Mouse (Mus musculus) left cerebral cortex, postnatal 14 days (tissue): ENCODE measurements around the gene Sobp. TPM values are rescaled to one million over a fixed set of nuclear protein-coding genes. Genes with fewer than 3 reads are reported as not detected.
A peak's percentile ranks its signal among the peaks of the same experiment; 100 is the strongest.

Experiments used
- DNase-seq, 2 experiments: peaks; one replicate each; pipeline ENCODE4 v3.0.0; 2021 to 2022; ENCODE audit warnings: low spot score in 2 of 2, mixed read lengths in 1 of 2
- intact Hi-C: fragments of 180-260 bp; cut with DNase I; formaldehyde crosslinking; loops from one replicate; pipeline ENCODE4 v1.15.1; 2025
- total RNA-seq, 2 experiments: library from RNA; stranded (reverse); gene quantifications; 2 replicates each; pipeline ENCODE4 v1.2.3; 2021

Gene Sobp
- total RNA-seq, 2 experiments from 2014 or later = 88.8 to 96.5 TPM

- intact Hi-C loops = no loop called here
- DNase-seq = peak; percentile 41 to 43
These were observed 121.9 kb downstream of the Sobp start for GRCm38 (mm10) chr10:43052462-43052861.

GRCm38 (mm10) chr10:43047804-43048348, 126.5 kb downstream of the Sobp start:
- intact Hi-C loops = no loop called here
- no peak for DNase-seq

GRCm38 (mm10) chr10:43043351-43044209, 130.8 kb downstream of the Sobp start:
- intact Hi-C loops = no loop called here
- no peak for DNase-seq

GRCm38 (mm10) chr10:43042591-43043327, 131.6 kb downstream of the Sobp start:
- DNase-seq = no peak
- intact Hi-C loops = no loop called here

GRCm38 (mm10) chr10:43041794-43042193, 132.5 kb downstream of the Sobp start:
- intact Hi-C loops = no loop called here
- DNase-seq = no peak

GRCm38 (mm10) chr10:43037455-43037793, 136.9 kb downstream of the Sobp start:
- intact Hi-C loops = no loop called here
- DNase-seq = no peak

GRCm38 (mm10) chr10:43036646-43037454, 137.5 kb downstream of the Sobp start:
- no peak for DNase-seq
- intact Hi-C loops = no loop called here

- no peak for DNase-seq
- intact Hi-C loops = no loop called here
These were observed 138.8 kb downstream of the Sobp start for GRCm38 (mm10) chr10:43035579-43035978.

GRCm38 (mm10) chr10:43034811-43035210, 139.5 kb downstream of the Sobp start:
- DNase-seq = no peak
- intact Hi-C loops = no loop called here

GRCm38 (mm10) chr10:43033481-43034248, 140.7 kb downstream of the Sobp start:
- intact Hi-C loops = no loop called here
- DNase-seq = no peak

- intact Hi-C loops = no loop called here
- DNase-seq = no peak
These were observed 147.3 kb downstream of the Sobp start for GRCm38 (mm10) chr10:43027006-43027405.

GRCm38 (mm10) chr10:43023454-43024194, 150.7 kb downstream of the Sobp start:
- intact Hi-C loops = loop anchor here (5.0 kb wide), 1 partner anchor 149 kb away; the partner anchor contains the start of genes 9030612E09Rik and Sobp
- peak; percentile 52 to 72 for DNase-seq

- DNase-seq = no peak
- intact Hi-C loops = loop anchor here (5.0 kb wide), 1 partner anchor 150 kb away; the partner anchor contains the start of genes 9030612E09Rik and Sobp
These were observed 152.1 kb downstream of the Sobp start for GRCm38 (mm10) chr10:43022190-43022761.

- intact Hi-C loops = loop anchor here (5.0 kb wide), 1 partner anchor 151 kb away; the partner anchor contains the start of genes 9030612E09Rik and Sobp
- DNase-seq = no peak
These were observed 152.7 kb downstream of the Sobp start for GRCm38 (mm10) chr10:43021512-43022116.

- no peak for DNase-seq
- intact Hi-C loops = loop anchor here (5.0 kb wide), 1 partner anchor 151 kb away; the partner anchor contains the start of genes 9030612E09Rik and Sobp
These were observed 153.3 kb downstream of the Sobp start for GRCm38 (mm10) chr10:43021017-43021416.

GRCm38 (mm10) chr10:43014782-43015181, 159.5 kb downstream of the Sobp start:
- intact Hi-C loops = no loop called here
- DNase-seq = no peak

- no peak for DNase-seq
- intact Hi-C loops = no loop called here
These were observed 160.0 kb downstream of the Sobp start for GRCm38 (mm10) chr10:43014358-43014757.
